Mouse (Mus musculus): Measurements from ENCODE around the gene Fgfr2.

DNA sequence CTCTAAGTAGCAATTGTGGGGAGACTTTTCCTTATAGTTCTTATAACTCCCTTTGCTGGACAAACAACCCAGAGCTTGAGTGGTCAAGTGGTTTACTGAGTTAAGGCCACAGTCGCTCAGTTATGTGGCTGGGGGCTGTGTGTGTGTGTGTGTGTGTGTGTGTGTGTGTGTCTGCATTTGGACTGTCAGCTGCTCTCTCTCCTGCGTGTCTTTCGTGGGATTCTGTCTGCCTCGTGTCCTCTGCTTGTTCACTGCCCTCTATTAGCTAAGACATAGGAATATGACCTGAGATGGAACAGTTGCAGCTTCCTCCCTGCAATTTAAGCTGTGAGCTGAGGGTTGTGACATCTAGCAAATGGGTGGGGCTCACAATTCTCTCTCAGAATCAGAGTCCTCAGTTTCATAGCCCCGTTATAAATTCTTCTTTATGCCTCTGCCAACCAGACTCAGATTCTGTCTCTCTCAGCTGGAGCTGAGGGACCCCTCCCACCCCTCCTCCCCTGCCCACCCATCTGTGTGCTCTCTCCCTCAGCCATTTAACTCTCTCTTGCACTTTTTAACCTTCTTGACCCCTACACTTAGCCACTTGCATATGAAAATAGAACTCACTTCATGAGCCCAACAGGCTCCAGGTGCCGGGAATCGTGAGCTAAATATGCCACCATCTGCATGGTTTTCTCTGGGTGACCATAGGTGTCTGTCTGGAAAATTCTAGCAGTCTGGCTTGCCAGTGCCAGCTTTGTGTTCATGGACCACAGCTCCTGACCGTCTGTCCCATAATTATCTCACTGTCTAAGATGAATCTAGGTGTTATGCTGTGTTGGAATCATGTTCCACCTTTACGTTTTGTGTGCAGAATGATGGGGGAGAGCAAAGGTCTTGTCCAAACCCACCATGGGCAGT, 2413.5 kb downstream of the Fgfr2 start:
- TF ChIP-seq CTCF (IDR thresholded peaks at IDR 0.05; ENCODE audit: borderline replicate concordance, extremely low read depth, insufficient read depth, insufficient read length), result no peak
- no peak for TF ChIP-seq POLR2A (IDR thresholded peaks at IDR 0.05; ENCODE audit: borderline replicate concordance, extremely low read depth, insufficient read depth, insufficient read length, poor library complexity, severe bottlenecking)

Measured in brain, embryonic 14.5 days (tissue).